Mouse (Mus musculus) stomach, embryonic 14.5 days (tissue): Measurements from ENCODE around the gene Bbc3. TPM values are rescaled to one million over a fixed set of nuclear protein-coding genes. Genes with fewer than 3 reads are reported as not detected.
A peak's percentile ranks its signal among the peaks of the same experiment; 100 is the strongest.
"Not testable (repeated sequence)": the region's sequence is repeated elsewhere in the genome, so short reads cannot be mapped to it uniquely, and the experiment has no call there.

ENCODE experiments used
- ATAC-seq: fragments of 200-750 bp; cut with Nextera tagmentation; 2 replicates; pipeline ENCODE4 v1.8.0; 2017; ENCODE audit warnings: low read depth, moderate TSS enrichment; ENCODE audit not compliant: insufficient number of reproducible peaks, insufficient read depth, low FRiP score
- H3K27ac ChIP-seq: fragments of 300-500 bp; sonication (generic); 2 replicates; pipeline ENCODE4 v1.5.1; 2014; ENCODE audit warnings: mild to moderate bottlenecking, low read length, moderate library complexity, mixed read lengths
- H3K27me3 ChIP-seq: fragments of 300-500 bp; sonication (generic); 2 replicates; pipeline ENCODE4 v1.6.1; 2014; ENCODE audit warnings: low read length, control low read depth, mixed read lengths; ENCODE audit not compliant: control insufficient read depth, insufficient read depth
- H3K36me3 ChIP-seq: fragments of 300-500 bp; sonication (generic); 2 replicates; pipeline ENCODE4 v1.6.1; 2014; ENCODE audit warnings: mild to moderate bottlenecking, control low read depth, low read length, moderate library complexity, mixed read lengths; ENCODE audit not compliant: control insufficient read depth, insufficient read depth
- H3K4me1 ChIP-seq: fragments of 300-500 bp; sonication (generic); 2 replicates; pipeline ENCODE4 v1.6.1; 2014; ENCODE audit warnings: low read length, control low read depth, mixed read lengths; ENCODE audit not compliant: control insufficient read depth, insufficient read depth
- H3K4me2 ChIP-seq: fragments of 300-500 bp; sonication (generic); replicated peaks from 2 replicates; pipeline ENCODE4 v1.6.1; 2014; ENCODE audit warnings: low read depth, low read length, control low read depth
- H3K4me3 ChIP-seq: fragments of 300-500 bp; sonication (generic); 2 replicates; pipeline ENCODE4 v1.5.1; 2014; ENCODE audit warnings: low read depth, low read length, control low read depth
- H3K9ac ChIP-seq: fragments of 300-500 bp; sonication (generic); replicated peaks from 2 replicates; pipeline ENCODE4 v1.6.1; 2014; ENCODE audit warnings: low read depth, mild to moderate bottlenecking, control low read depth, low read length, moderate library complexity, mixed read lengths
- H3K9me3 ChIP-seq: fragments of 300-500 bp; sonication (generic); 2 replicates; pipeline ENCODE4 v1.6.1; 2016; ENCODE audit warnings: low read depth, low read length, control low read depth; ENCODE audit not compliant: control insufficient read depth
- WGBS: fragments of 180-500 bp; shearing (Covaris S2); extraction: QIAGEN DNeasy Blood & Tissue Kit; methylation state at CpG from one replicate; pipeline ENCODE4 v1.1.7; 2014; 5-methylcytosine and 5-hydroxymethylcytosine counted together
- polyA plus RNA-seq: library from polyadenylated mRNA; unstranded; fragments of >200 nt; fragmentation: Nextera tagmentation; extraction: Ambion mirVana; gene quantifications from 2 replicates; pipeline ENCODE4 v1.2.1, GENCODE M21; 2014

The Bbc3 gene
- polyA plus RNA-seq = 5.2 and 5.3 TPM in 2 replicates

- peaks cover 35% of the 10 kb centered on the region for H3K4me1 ChIP-seq
- H3K36me3 ChIP-seq, ATAC-seq, H3K9ac ChIP-seq, H3K9me3 ChIP-seq, H3K27me3 ChIP-seq: not testable (repeated sequence)
- peak within 1 kb of the TSS; percentile 23; the same call in 1 of the 2 replicates for H3K27ac ChIP-seq
- H3K4me3 ChIP-seq = peak within 1 kb of the TSS; percentile 70
- 29% methylated on average over 1 of the region's 1 CpGs for WGBS
- peak within 1 kb of the TSS; percentile 99 for H3K4me2 ChIP-seq
Measured at GRCm38 (mm10) chr7:16308093-16308492, at the start of gene Bbc3. Gene Bbc3 (plus strand): TSS chr7:16308393.

- Histone ChIP-seq H3K27me3 (no peaks in the 10 kb centered on the region), H3K27ac (no peak within 1 kb of the TSS), H3K4me1 (no peaks in the 10 kb centered on the region), H3K4me2 (no peak within 1 kb of the TSS), H3K9me3 (no peaks in the 10 kb centered on the region), H3K4me3 (no peak within 1 kb of the TSS), H3K36me3 (no peaks in the 10 kb centered on the region), H3K9ac (no peak within 1 kb of the TSS)
- no peak for ATAC-seq
- 87% methylated on average over 5 of the region's 5 CpGs for WGBS
Measured at GRCm38 (mm10) chr7:16259110-16259590, 49.0 kb upstream of the Bbc3 start, which contains the start of gene C5ar1. Gene C5ar1 (minus strand): TSS chr7:16259540.

GRCm38 (mm10) chr7:16261097-16261496, 47.1 kb upstream of the Bbc3 start:
- Histone ChIP-seq H3K27ac (no peak overlapping the region), H3K9ac (no peak overlapping the region), H3K36me3 (no peaks in the 10 kb centered on the region), H3K4me3 (no peak overlapping the region), H3K4me1 (no peaks in the 10 kb centered on the region), H3K27me3 (no peaks in the 10 kb centered on the region), H3K9me3 (no peaks in the 10 kb centered on the region), H3K4me2 (no peak overlapping the region)
- ATAC-seq = no peak
- WGBS = 73% methylated on average over 1 of the region's 1 CpGs

GRCm38 (mm10) chr7:16263015-16263787, 45.0 kb upstream of the Bbc3 start:
- no peaks in the 10 kb centered on the region for H3K4me1 ChIP-seq
- no peak for ATAC-seq

GRCm38 (mm10) chr7:16263843-16264242, 44.4 kb upstream of the Bbc3 start:
- H3K27ac ChIP-seq = no peak overlapping the region
- no peaks in the 10 kb centered on the region for H3K9me3 ChIP-seq
- ATAC-seq = no peak
- H3K4me3 ChIP-seq = no peak overlapping the region
- 80% methylated on average over 5 of the region's 5 CpGs for WGBS
- no peaks in the 10 kb centered on the region for H3K27me3 ChIP-seq
- H3K4me2 ChIP-seq = no peak overlapping the region
- H3K9ac ChIP-seq = no peak overlapping the region
- H3K36me3 ChIP-seq = no peaks in the 10 kb centered on the region
- no peaks in the 10 kb centered on the region for H3K4me1 ChIP-seq

More at GRCm38 (mm10) chr7:16263015-16263787, 45.0 kb upstream of the Bbc3 start:
- no peaks in the 10 kb centered on the region for H3K27me3 ChIP-seq
- H3K9me3 ChIP-seq = no peaks in the 10 kb centered on the region
- no peaks in the 10 kb centered on the region for H3K36me3 ChIP-seq
- H3K4me2 ChIP-seq = no peak overlapping the region
- H3K27ac ChIP-seq = no peak overlapping the region
- 29% methylated on average over 8 of the region's 8 CpGs for WGBS
- H3K9ac ChIP-seq = no peak overlapping the region
- no peak overlapping the region for H3K4me3 ChIP-seq

GRCm38 (mm10) chr7:16265856-16266255, 42.3 kb upstream of the Bbc3 start:
- no peak overlapping the region for H3K9ac ChIP-seq
- no peaks in the 10 kb centered on the region for H3K9me3 ChIP-seq
- H3K4me3 ChIP-seq = no peak overlapping the region
- ATAC-seq = no peak
- no peak overlapping the region for H3K4me2 ChIP-seq
- H3K27me3 ChIP-seq = no peaks in the 10 kb centered on the region
- no peak overlapping the region for H3K27ac ChIP-seq
- no peaks in the 10 kb centered on the region for H3K4me1 ChIP-seq
- H3K36me3 ChIP-seq = no peaks in the 10 kb centered on the region
- WGBS = 86% methylated on average over 11 of the region's 11 CpGs

GRCm38 (mm10) chr7:16266593-16266992, 41.6 kb upstream of the Bbc3 start:
- H3K9ac ChIP-seq, H3K27ac ChIP-seq, H3K4me2 ChIP-seq, H3K27me3 ChIP-seq, H3K4me1 ChIP-seq, H3K9me3 ChIP-seq, H3K4me3 ChIP-seq, ATAC-seq, H3K36me3 ChIP-seq: not testable (repeated sequence)
- 85% methylated on average over 7 of the region's 7 CpGs for WGBS

GRCm38 (mm10) chr7:16271139-16271538, 37.1 kb upstream of the Bbc3 start:
- no peaks in the 10 kb centered on the region for H3K9me3 ChIP-seq
- no peak overlapping the region for H3K4me3 ChIP-seq
- WGBS = 88% methylated on average over 1 of the region's 1 CpGs
- no peaks in the 10 kb centered on the region for H3K27me3 ChIP-seq
- H3K4me2 ChIP-seq = no peak overlapping the region
- peaks cover 12% of the 10 kb centered on the region for H3K36me3 ChIP-seq
- ATAC-seq = no peak
- peaks cover 16% of the 10 kb centered on the region for H3K4me1 ChIP-seq
- no peak overlapping the region for H3K9ac ChIP-seq
- H3K27ac ChIP-seq = no peak overlapping the region
